In genomic region chr9:44881941-44882435, GRCm38 (mm10) we compare ENCODE assay signal across 8 mouse cellular contexts. TPM values are rescaled to one million over a fixed set of nuclear protein-coding genes. Genes with fewer than 3 reads are reported as not detected.
A peak's percentile ranks its signal among the peaks of the same experiment; 100 is the strongest.
DNase-seq lines count a peak whose midpoint lies in the region; ATAC-seq and TF ChIP-seq lines count a peak whose summit lies in the region.

No protein-coding gene starts in this region.

- H3K4me3 ChIP-seq in MEL (ENCODE audit: control insufficient read depth in 1 of 2, insufficient read depth in 1 of 2, low read depth in 2 of 2, low read length in 2 of 2), result peak overlapping the region; percentile 76 to 79
- peak overlapping the region; percentile 99 for H3K4me3 ChIP-seq in forebrain, embryonic 16.5 days (replicated peaks; ENCODE audit: low read length)
- peak overlapping the region; percentile 94 for H3K4me3 ChIP-seq in layer of hippocampus, adult 2 months
- H3K4me3 ChIP-seq in lung, adult 2 months (replicated peaks; ENCODE audit: extremely low read depth, low read depth, low read length), result peak overlapping the region; percentile 68
- H3K4me3 ChIP-seq in thymus, adult 2 months (ENCODE audit: control insufficient read depth, insufficient read depth, low read length), result peak overlapping the region; percentile 95

- TF ChIP-seq CTCF in MEL (IDR thresholded peaks at IDR 0.05 in 2 of 3, conservative IDR thresholded peaks at IDR 0.05 in 1 of 3; ENCODE audit: control insufficient read depth in 1 of 3, insufficient read depth in 1 of 3, low read depth in 2 of 3, low read length in 3 of 3, poor library complexity in 1 of 3, severe bottlenecking in 1 of 3), result no peak
- TF ChIP-seq CTCF in layer of hippocampus, adult 2 months (conservative IDR thresholded peaks at IDR 0.05), result no peak
- TF ChIP-seq CTCF in lung, adult 2 months (IDR thresholded peaks at IDR 0.05; ENCODE audit: insufficient read depth, low read length), result no peak
- TF ChIP-seq CTCF in thymus, adult 2 months (IDR thresholded peaks at IDR 0.05; ENCODE audit: borderline replicate concordance, control insufficient read depth, extremely low read depth, insufficient read depth, low read length, poor library complexity), result 0 out of 2 replicates have a peak, but pooled peaks have one; percentile 45

- peaks cover 2 to 9% of the 10 kb centered on the region in 2 experiments; a peak in 2 of 4 replicates for H3K4me1 ChIP-seq in MEL (ENCODE audit: control insufficient read depth in 1 of 2, insufficient read depth in 2 of 2, low read length in 2 of 2)
- peaks cover 30% of the 10 kb centered on the region for H3K4me1 ChIP-seq in forebrain, embryonic 16.5 days (replicated peaks; ENCODE audit: control insufficient read depth, insufficient read depth, low read length)
- peaks cover 16% of the 10 kb centered on the region for H3K4me1 ChIP-seq in lung, adult 2 months (ENCODE audit: control insufficient read depth, insufficient read depth, low read length)
- H3K4me1 ChIP-seq in thymus, adult 2 months (replicated peaks; ENCODE audit: control insufficient read depth, insufficient read depth, low read length), result peaks cover 19% of the 10 kb centered on the region

- peak; percentile 83 for ATAC-seq in forebrain, embryonic 16.5 days

- under 1% methylated on average over 28 of the region's 29 CpGs for WGBS in forebrain, embryonic 16.5 days
- whole genome bisulfite sequencing in lung, adult 2 months, result under 1% methylated on average over 29 of the region's 29 CpGs
- WGBS in thymus, adult 2 months, result under 1% methylated on average over 29 of the region's 29 CpGs

- peaks cover 0 to 2% of the 10 kb centered on the region in 2 experiments; a peak in 1 of 4 replicates for H3K27me3 ChIP-seq in MEL (ENCODE audit: control insufficient read depth in 1 of 2, insufficient read depth in 2 of 2, low read length in 2 of 2)
- H3K27me3 ChIP-seq in forebrain, embryonic 16.5 days (replicated peaks; ENCODE audit: control insufficient read depth, insufficient read depth, low read length), result no peaks in the 10 kb centered on the region
- H3K27me3 ChIP-seq in thymus, adult 2 months (ENCODE audit: control insufficient read depth, insufficient read depth, low read length), result no peaks in the 10 kb centered on the region

- peak overlapping the region; percentile 88 for H3K9ac ChIP-seq in MEL (ENCODE audit: control insufficient read depth, low read depth, low read length, poor library complexity, severe bottlenecking)
- peak overlapping the region; percentile 97 for H3K9ac ChIP-seq in forebrain, embryonic 16.5 days (replicated peaks; ENCODE audit: low read depth, low read length)

- peaks cover 43% of the 10 kb centered on the region for H3K79me2 ChIP-seq in MEL (ENCODE audit: control insufficient read depth, insufficient read depth, low read length, poor library complexity)

- TF ChIP-seq POLR2A in MEL (IDR thresholded peaks at IDR 0.05; ENCODE audit: control insufficient read depth in 1 of 2, insufficient read depth in 1 of 2, low read depth in 1 of 2, low read length in 2 of 2, poor library complexity in 1 of 2), result peak; percentile 51 to 97
- TF ChIP-seq POLR2A in lung, adult 2 months (IDR thresholded peaks at IDR 0.05; ENCODE audit: borderline replicate concordance, extremely low read depth, low read depth, low read length), result peak; percentile 66; the same call in 1 of the 2 replicates
- 0 out of 2 replicates have a peak, but pooled peaks have one; percentile 33 for TF ChIP-seq POLR2A in thymus, adult 2 months (IDR thresholded peaks at IDR 0.05; ENCODE audit: control insufficient read depth, extremely low read depth, insufficient read depth, low read length, poor library complexity)

- peak overlapping the region; percentile 93 for H3K27ac ChIP-seq in MEL (ENCODE audit: control insufficient read depth, low read depth, low read length)
- H3K27ac ChIP-seq in forebrain, embryonic 16.5 days (ENCODE audit: low read length), result peak overlapping the region; percentile 100
- H3K27ac ChIP-seq in layer of hippocampus, adult 2 months, result peak overlapping the region; percentile 100
- peak overlapping the region; percentile 76 for H3K27ac ChIP-seq in thymus, adult 2 months (ENCODE audit: control insufficient read depth, insufficient read depth, low read length)

- TF ChIP-seq EP300 in MEL (IDR thresholded peaks at IDR 0.05; ENCODE audit: low read depth in 1 of 2, low read length in 2 of 2), result 0 out of 4 replicates have a peak, but pooled peaks of 1 of the 2 experiments have one; percentile 9

- H3K9me3 ChIP-seq in MEL (replicated peaks; ENCODE audit: insufficient read depth, low read length), result no peaks in the 10 kb centered on the region
- H3K9me3 ChIP-seq in forebrain, embryonic 16.5 days (ENCODE audit: control insufficient read depth, low read length), result no peaks in the 10 kb centered on the region

- intact Hi-C loops in heart, postnatal 36 days (cut with DNase I), result loop anchor here (1.0 to 2.0 kb wide), 4 partner anchors 15 to 83 kb away; partner anchors contain the start of gene Ube4a

- H3K4me2 ChIP-seq in forebrain, embryonic 16.5 days (ENCODE audit: low read length), result peak overlapping the region; percentile 95

- peaks cover 2 to 10% of the 10 kb centered on the region in 2 experiments; a peak in 3 of 4 replicates for H3K36me3 ChIP-seq in MEL (ENCODE audit: control insufficient read depth in 1 of 2, insufficient read depth in 2 of 2, low read length in 2 of 2)
- H3K36me3 ChIP-seq in forebrain, embryonic 16.5 days (ENCODE audit: control insufficient read depth, insufficient read depth), result no peaks in the 10 kb centered on the region
- no peaks in the 10 kb centered on the region; the same call in 1 of the 2 replicates for H3K36me3 ChIP-seq in thymus, adult 2 months (ENCODE audit: control insufficient read depth, insufficient read depth, low read length)

- peak; percentile 90 for DNase-seq in MEL (ENCODE audit: low read depth, low spot score)
- peak; percentile 81 to 82 for DNase-seq in cerebellum, adult 18-20 months
- peak; percentile 74 to 78 for DNase-seq in heart, postnatal 36 days
- peak; percentile 61 to 77 for DNase-seq in layer of hippocampus, adult 2 months (ENCODE audit: low spot score in 2 of 2)
- peak; percentile 72 for DNase-seq in lung, adult 2 months
- peak; percentile 70 for DNase-seq in ovary, adult 18-20 months (ENCODE audit: low spot score)
- peak; percentile 79 for DNase-seq in thymus, adult 2 months

- TF ChIP-seq RAD21 in MEL (IDR thresholded peaks at IDR 0.05; ENCODE audit: low read depth, low read length), result no peak

TF ChIP-seq in MEL, 35 proteins besides CTCF, POLR2A, EP300 and RAD21 (continues in another document):
- TF ChIP-seq MYC (IDR thresholded peaks at IDR 0.05; ENCODE audit: low read depth, low read length), result peak; percentile 53; the same call in 1 of the 2 replicates
- TF ChIP-seq POLR2AphosphoS2 (IDR thresholded peaks at IDR 0.05; ENCODE audit: low read length), result peak; percentile 79
- no peak for TF ChIP-seq MAZ (IDR thresholded peaks at IDR 0.05; ENCODE audit: low read depth, low read length)
- peak; percentile 44; the same call in 1 of the 2 replicates for TF ChIP-seq RCOR1 (IDR thresholded peaks at IDR 0.05; ENCODE audit: low read depth, low read length)
- peak; percentile 59; the same call in 1 of the 2 replicates for TF ChIP-seq HCFC1 (IDR thresholded peaks at IDR 0.05; ENCODE audit: low read depth, low read length)
- peak; percentile 83; the same call in 1 of the 2 replicates for TF ChIP-seq CHD1 (IDR thresholded peaks at IDR 0.05; ENCODE audit: low read depth, low read length)
- TF ChIP-seq UBTF (IDR thresholded peaks at IDR 0.05; ENCODE audit: borderline replicate concordance, insufficient read depth, low read depth, low read length), result 0 out of 2 replicates have a peak, but pooled peaks have one; percentile 20
- no peak for TF ChIP-seq ZC3H11A (IDR thresholded peaks at IDR 0.05; ENCODE audit: low read depth, low read length)
- TF ChIP-seq TCF12 (IDR thresholded peaks at IDR 0.05; ENCODE audit: low read depth, low read length), result 0 out of 2 replicates have a peak, but pooled peaks have one; percentile 42
- peak; percentile 71 for TF ChIP-seq MAX (IDR thresholded peaks at IDR 0.05; ENCODE audit: low read length)
- peak; percentile 94 for TF ChIP-seq ZMIZ1 (IDR thresholded peaks at IDR 0.05; ENCODE audit: low read depth, low read length)
- no peak for TF ChIP-seq TAL1 (IDR thresholded peaks at IDR 0.05; ENCODE audit: low read length)
- peak; percentile 15; the same call in 1 of the 2 replicates for TF ChIP-seq MXI1 (IDR thresholded peaks at IDR 0.05; ENCODE audit: low read depth, low read length)
- TF ChIP-seq E2F4 (IDR thresholded peaks at IDR 0.05; ENCODE audit: borderline replicate concordance, low read depth, low read length), result 0 out of 2 replicates have a peak, but pooled peaks have one; percentile 40
- TF ChIP-seq NELFE (IDR thresholded peaks at IDR 0.05; ENCODE audit: low read depth, low read length), result peak; percentile 91
- TF ChIP-seq MYB (IDR thresholded peaks at IDR 0.05; ENCODE audit: low read depth, low read length), result peak; percentile 59
- TF ChIP-seq SIN3A (IDR thresholded peaks at IDR 0.05; ENCODE audit: low read length), result no peak; the same call in 1 of the 2 replicates
- TF ChIP-seq ETS1 (IDR thresholded peaks at IDR 0.05; ENCODE audit: low read depth, low read length), result peak; percentile 28; the same call in 1 of the 2 replicates
- no peak for TF ChIP-seq BHLHE40 (IDR thresholded peaks at IDR 0.05; ENCODE audit: borderline replicate concordance, low read depth, low read length)
- TF ChIP-seq ZKSCAN1 (IDR thresholded peaks at IDR 0.05; ENCODE audit: low read depth, low read length), result no peak

RNA-seq across cellular contexts. Expression of gene Kmt2a, which starts 0.9 kb away (rescaled TPM):
- total RNA-seq in MEL (2012; rRNA removed), result 4.7 and 6.2 TPM in 2 replicates
- polyA plus RNA-seq in MEL (2012; ENCODE audit: insufficient read depth in 1 of 2, insufficient read length in 2 of 2, low read depth in 1 of 2, low replicate concordance in 2 of 2, missing spikeins in 1 of 2), result 10 to 100 TPM; 11.7 to 27.3 TPM
- polyA plus RNA-seq in forebrain, embryonic 16.5 days (2015; fragmentation: Nextera tagmentation; extraction: Ambion mirVana), result 22.2 and 24.3 TPM in 2 replicates
- total RNA-seq in heart, postnatal 36 days (2021), result 10 to 100 TPM; 26.1 to 29.7 TPM
- 10 to 100 TPM; 68.3 to 80.7 TPM for total RNA-seq in layer of hippocampus, adult 2 months (2021)
- polyA plus RNA-seq in lung, adult 2 months (2012; rRNA removed), result 18.8 and 22.6 TPM in 2 replicates
- polyA plus RNA-seq in thymus, adult 2 months (2012; rRNA removed), result 71.4 and 81.9 TPM in 2 replicates

RNA-seq across cellular contexts. Expression of gene Atp5l, which starts 38.6 kb away (rescaled TPM):
- 719 and 722 TPM in 2 replicates for total RNA-seq in MEL (2012; rRNA removed)
- polyA plus RNA-seq in MEL (2012; ENCODE audit: insufficient read depth in 1 of 2, insufficient read length in 2 of 2, low read depth in 1 of 2, low replicate concordance in 2 of 2, missing spikeins in 1 of 2), result 100 to 1,000 TPM in 1 of 2 experiments, not detected in 1; 320 TPM
- polyA plus RNA-seq in forebrain, embryonic 16.5 days (2015; fragmentation: Nextera tagmentation; extraction: Ambion mirVana), result 638 and 661 TPM in 2 replicates
- 1,000 to 10,000 TPM; 1,604 to 1,644 TPM for total RNA-seq in heart, postnatal 36 days (2021)
- total RNA-seq in layer of hippocampus, adult 2 months (2021), result 100 to 1,000 TPM; 309 to 349 TPM
- polyA plus RNA-seq in lung, adult 2 months (2012; rRNA removed), result 105 and 150 TPM in 2 replicates
- polyA plus RNA-seq in thymus, adult 2 months (2012; rRNA removed), result 159 and 250 TPM in 2 replicates

Comparison
In these comparisons a context has a peak if more than half of its experiments do, and no peak if none do; other contexts are left out.
1. Peak in every context shown above with its lines: DNase-seq, ATAC-seq, H3K4me3 ChIP-seq and H3K27ac ChIP-seq.